Mouse (Mus musculus): Measurements from ENCODE around the gene Ugt2a2. TPM values are rescaled to one million over a fixed set of nuclear protein-coding genes. Genes with fewer than 3 reads are reported as not detected.
A peak's percentile ranks its signal among the peaks of the same experiment; 100 is the strongest.
"Not testable (repeated sequence)": the region's sequence is repeated elsewhere in the genome, so short reads cannot be mapped to it uniquely, and the experiment has no call there.

The Ugt2a2 gene
- polyA plus RNA-seq, 1 experiment from 2014 or later = not detected

DNA sequence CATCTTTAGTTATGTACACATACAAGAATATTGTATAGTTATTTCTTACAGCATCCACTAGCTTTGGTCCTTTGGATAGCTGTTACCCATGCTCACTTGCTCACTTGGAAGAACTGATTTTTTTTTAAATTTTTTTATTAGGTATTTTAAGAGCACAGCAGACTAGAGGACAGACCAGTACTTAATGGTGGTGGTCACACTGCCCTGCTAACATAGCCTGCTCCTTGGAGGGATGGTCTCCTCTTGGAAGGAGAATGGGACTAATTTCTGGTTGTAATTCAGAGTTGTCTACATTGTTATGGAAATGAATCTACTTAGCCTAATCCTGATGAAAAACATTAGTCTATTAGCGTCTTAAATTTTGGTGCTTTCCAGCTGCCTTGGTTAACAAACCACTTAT, 23.2 kb downstream of the Ugt2a2 start:
- no peak overlapping the region for H3K4me3 ChIP-seq (ENCODE audit: low read depth, low read length)
- no peak for DNase-seq (ENCODE audit: low spot score)
- H3K9me3 ChIP-seq (replicated peaks; ENCODE audit: control insufficient read depth, low read length) = no peaks in the 10 kb centered on the region
- no peak overlapping the region for H3K9ac ChIP-seq (replicated peaks; ENCODE audit: low read length)
- no peaks in the 10 kb centered on the region for H3K36me3 ChIP-seq (replicated peaks; ENCODE audit: control insufficient read depth, insufficient read depth, low read depth, low read length)
- H3K27ac ChIP-seq (replicated peaks; ENCODE audit: low read depth, low read length) = no peak overlapping the region
- no peaks in the 10 kb centered on the region for H3K4me1 ChIP-seq (ENCODE audit: control insufficient read depth, insufficient read depth, low read length)
- H3K27me3 ChIP-seq (ENCODE audit: control insufficient read depth, insufficient read depth, low read length) = no peaks in the 10 kb centered on the region
- WGBS = 33% methylated on average over 1 of the region's 1 CpGs
- no peak for ATAC-seq (replicated peaks; ENCODE audit: insufficient number of reproducible peaks, low FRiP score, low TSS enrichment, low read depth)
- no peak overlapping the region for H3K4me2 ChIP-seq (ENCODE audit: low read depth, low read length)

DNA sequence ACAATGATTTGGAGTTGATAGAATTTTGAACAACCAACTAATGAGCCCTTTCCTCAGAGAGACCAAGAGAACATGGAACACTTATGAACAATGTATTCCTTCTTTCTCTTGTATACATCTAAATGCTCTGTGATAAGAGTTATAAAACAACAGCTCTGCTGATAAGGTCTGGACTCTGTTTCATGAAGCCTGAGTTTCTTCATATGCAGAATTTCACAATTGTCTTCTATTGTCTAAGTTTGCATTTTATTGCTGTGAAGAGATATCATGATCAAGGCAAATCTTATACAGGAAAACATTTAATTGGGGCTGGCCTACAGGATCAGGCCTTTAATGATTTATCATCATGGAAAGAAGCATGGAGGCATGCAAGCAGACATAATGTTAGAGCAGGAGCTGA, 24.4 kb downstream of the Ugt2a2 start:
- Histone ChIP-seq H3K4me1 (ENCODE audit: control insufficient read depth, insufficient read depth, low read length) (no peaks in the 10 kb centered on the region), H3K9me3 (replicated peaks; ENCODE audit: control insufficient read depth, low read length) (no peaks in the 10 kb centered on the region), H3K4me2 (ENCODE audit: low read depth, low read length) (no peak overlapping the region), H3K27ac (replicated peaks; ENCODE audit: low read depth, low read length) (no peak overlapping the region), H3K27me3 (ENCODE audit: control insufficient read depth, insufficient read depth, low read length) (no peaks in the 10 kb centered on the region), H3K4me3 (ENCODE audit: low read depth, low read length) (no peak overlapping the region), H3K36me3 (replicated peaks; ENCODE audit: control insufficient read depth, insufficient read depth, low read depth, low read length) (no peaks in the 10 kb centered on the region), H3K9ac (replicated peaks; ENCODE audit: low read length) (no peak overlapping the region)
- ATAC-seq (replicated peaks; ENCODE audit: insufficient number of reproducible peaks, low FRiP score, low TSS enrichment, low read depth) = no peak
- DNase-seq (ENCODE audit: low spot score) = no peak

DNA sequence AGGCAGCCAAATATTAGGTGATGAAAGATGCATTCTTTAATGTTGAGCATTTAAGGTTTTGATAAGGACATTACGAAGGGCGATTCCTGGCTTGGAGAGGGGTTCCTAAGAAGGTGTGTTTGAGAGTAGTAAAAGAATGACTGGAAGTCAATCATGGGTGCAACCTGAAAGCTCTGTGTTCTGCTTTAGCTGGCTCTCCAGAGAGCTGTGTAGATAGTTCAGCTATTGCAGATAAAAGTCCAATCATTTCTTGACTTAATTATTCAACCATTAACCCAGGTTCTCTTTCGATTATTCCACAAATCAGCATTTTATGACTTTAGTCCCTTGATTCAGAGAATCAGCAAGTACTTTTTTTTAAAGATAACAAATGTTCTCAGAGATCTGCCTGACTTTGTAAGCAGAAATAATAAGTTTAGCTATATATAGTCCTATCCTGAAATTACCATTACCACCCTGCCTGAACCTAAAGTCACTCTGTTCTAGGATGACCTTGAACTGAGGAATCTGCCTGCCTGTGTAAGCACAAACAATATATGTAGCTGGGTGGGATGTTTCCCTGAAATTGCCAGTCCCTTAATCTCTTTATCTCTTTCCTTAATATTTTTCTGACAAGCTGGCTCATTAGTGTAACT, 25.7 kb downstream of the Ugt2a2 start:
- Histone ChIP-seq H3K27ac (replicated peaks; ENCODE audit: low read depth, low read length) (no peak overlapping the region), H3K4me1 (ENCODE audit: control insufficient read depth, insufficient read depth, low read length) (no peaks in the 10 kb centered on the region), H3K27me3 (ENCODE audit: control insufficient read depth, insufficient read depth, low read length) (no peaks in the 10 kb centered on the region), H3K36me3 (replicated peaks; ENCODE audit: control insufficient read depth, insufficient read depth, low read depth, low read length) (no peaks in the 10 kb centered on the region), H3K9me3 (replicated peaks; ENCODE audit: control insufficient read depth, low read length) (no peaks in the 10 kb centered on the region), H3K9ac (replicated peaks; ENCODE audit: low read length) (no peak overlapping the region), H3K4me2 (ENCODE audit: low read depth, low read length) (no peak overlapping the region), H3K4me3 (ENCODE audit: low read depth, low read length) (no peak overlapping the region)
- no peak for ATAC-seq (replicated peaks; ENCODE audit: insufficient number of reproducible peaks, low FRiP score, low TSS enrichment, low read depth)
- 95% methylated on average over 3 of the region's 3 CpGs for WGBS
- DNase-seq (ENCODE audit: low spot score) = no peak

DNA sequence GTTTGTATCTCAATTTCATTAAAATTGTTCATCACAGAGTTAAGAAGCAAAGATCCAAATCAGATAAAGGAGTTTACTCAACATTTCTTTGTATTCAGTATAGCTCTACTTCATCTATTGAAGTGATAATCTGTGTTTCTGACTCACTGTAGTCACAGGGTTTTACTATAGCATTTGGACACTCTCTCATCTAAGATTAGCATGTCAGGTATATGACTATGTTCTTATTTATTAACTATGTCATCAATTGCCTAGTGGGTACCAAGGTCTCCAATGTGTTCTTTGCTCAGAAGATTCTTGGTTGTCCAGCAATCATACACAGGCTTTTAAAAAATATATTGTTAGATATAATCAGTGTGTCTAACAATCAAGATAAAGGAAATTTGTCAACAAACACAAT, 26.5 kb downstream of the Ugt2a2 start:
- H3K9me3 ChIP-seq (replicated peaks; ENCODE audit: control insufficient read depth, low read length) = no peaks in the 10 kb centered on the region
- no peak overlapping the region for H3K4me2 ChIP-seq (ENCODE audit: low read depth, low read length)
- no peak for ATAC-seq (replicated peaks; ENCODE audit: insufficient number of reproducible peaks, low FRiP score, low TSS enrichment, low read depth)
- H3K9ac ChIP-seq (replicated peaks; ENCODE audit: low read length) = no peak overlapping the region
- no peak overlapping the region for H3K27ac ChIP-seq (replicated peaks; ENCODE audit: low read depth, low read length)
- H3K4me3 ChIP-seq (ENCODE audit: low read depth, low read length) = no peak overlapping the region
- H3K27me3 ChIP-seq (ENCODE audit: control insufficient read depth, insufficient read depth, low read length) = no peaks in the 10 kb centered on the region
- H3K4me1 ChIP-seq (ENCODE audit: control insufficient read depth, insufficient read depth, low read length) = no peaks in the 10 kb centered on the region
- no peaks in the 10 kb centered on the region for H3K36me3 ChIP-seq (replicated peaks; ENCODE audit: control insufficient read depth, insufficient read depth, low read depth, low read length)
- DNase-seq (ENCODE audit: low spot score) = no peak

DNA sequence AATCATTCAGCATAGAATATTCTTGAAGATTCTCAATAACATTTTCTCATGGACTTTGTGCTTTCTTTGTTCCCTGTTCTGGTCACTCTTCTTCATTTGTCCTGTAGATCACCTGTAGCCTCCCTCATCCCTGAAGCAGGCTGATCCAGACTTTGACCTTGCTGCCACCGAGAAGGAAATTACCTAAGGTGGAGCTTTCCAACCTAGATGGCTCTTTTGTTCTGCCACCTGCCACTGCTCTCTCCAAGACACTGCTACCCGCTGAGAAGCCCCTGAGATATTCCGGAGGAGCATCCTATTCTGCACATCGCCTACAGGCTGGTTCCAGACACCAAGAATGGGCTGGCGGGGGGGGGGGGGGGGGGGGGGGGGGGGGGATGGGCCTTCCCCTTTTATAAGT, 29.5 kb downstream of the Ugt2a2 start:
- H3K4me1 ChIP-seq (ENCODE audit: control insufficient read depth, insufficient read depth, low read length); DNase-seq (ENCODE audit: low spot score); ATAC-seq (replicated peaks; ENCODE audit: insufficient number of reproducible peaks, low FRiP score, low TSS enrichment, low read depth); H3K4me3 ChIP-seq (ENCODE audit: low read depth, low read length); H3K36me3 ChIP-seq (replicated peaks; ENCODE audit: control insufficient read depth, insufficient read depth, low read depth, low read length); H3K27me3 ChIP-seq (ENCODE audit: control insufficient read depth, insufficient read depth, low read length); H3K9me3 ChIP-seq (replicated peaks; ENCODE audit: control insufficient read depth, low read length); H3K27ac ChIP-seq (replicated peaks; ENCODE audit: low read depth, low read length); H3K4me2 ChIP-seq (ENCODE audit: low read depth, low read length); H3K9ac ChIP-seq (replicated peaks; ENCODE audit: low read length): not testable (repeated sequence)
- 80% methylated on average over 4 of the region's 5 CpGs for WGBS

DNA sequence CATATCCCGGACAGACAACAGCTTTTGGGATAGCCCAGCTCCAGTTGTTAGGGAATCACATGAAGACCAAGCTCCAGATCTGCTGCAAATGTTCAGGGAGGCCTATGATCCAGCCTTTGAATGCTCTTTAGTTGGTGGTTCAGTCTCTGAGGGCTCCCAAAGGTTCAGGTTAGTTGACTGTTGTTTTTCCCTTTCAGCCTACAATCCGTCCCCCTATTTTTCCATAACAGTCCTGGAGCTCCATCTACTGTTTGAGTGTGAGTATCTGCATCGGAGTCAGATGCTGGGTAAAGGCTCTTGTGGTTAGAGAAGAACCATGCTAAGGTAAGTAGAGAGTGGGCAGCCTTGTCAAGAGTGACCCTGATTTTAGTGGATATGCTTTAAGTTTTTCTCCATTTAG, 45.8 kb downstream of the Ugt2a2 start:
- Histone ChIP-seq H3K4me2 (ENCODE audit: low read depth, low read length) (no peak overlapping the region), H3K27me3 (ENCODE audit: control insufficient read depth, insufficient read depth, low read length) (no peaks in the 10 kb centered on the region), H3K9me3 (replicated peaks; ENCODE audit: control insufficient read depth, low read length) (no peaks in the 10 kb centered on the region), H3K27ac (replicated peaks; ENCODE audit: low read depth, low read length) (no peak overlapping the region), H3K4me3 (ENCODE audit: low read depth, low read length) (no peak overlapping the region), H3K4me1 (ENCODE audit: control insufficient read depth, insufficient read depth, low read length) (no peaks in the 10 kb centered on the region), H3K36me3 (replicated peaks; ENCODE audit: control insufficient read depth, insufficient read depth, low read depth, low read length) (no peaks in the 10 kb centered on the region), H3K9ac (replicated peaks; ENCODE audit: low read length) (no peak overlapping the region)
- 44% methylated on average over 3 of the region's 3 CpGs for WGBS
- DNase-seq (ENCODE audit: low spot score) = peak; percentile 47
- no peak for ATAC-seq (replicated peaks; ENCODE audit: insufficient number of reproducible peaks, low FRiP score, low TSS enrichment, low read depth)

DNA sequence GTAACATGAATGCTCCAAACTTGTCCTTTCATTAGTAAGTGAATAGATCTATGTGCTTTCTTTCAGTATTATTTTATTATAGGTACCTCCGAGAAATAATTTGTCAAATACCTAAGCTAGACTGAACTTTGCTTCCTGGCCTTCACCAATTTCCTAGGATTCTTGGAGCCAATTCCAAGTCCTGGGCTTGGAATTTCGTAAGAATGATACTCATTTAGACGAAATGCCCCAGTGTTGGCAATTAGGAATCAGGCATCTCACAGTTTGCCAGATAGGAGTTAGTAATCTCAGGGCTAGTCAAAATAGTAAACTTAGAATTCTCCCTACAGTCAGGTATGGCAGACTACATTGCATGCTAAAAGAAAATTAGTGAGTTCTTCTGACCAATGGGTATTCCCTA, 56.4 kb downstream of the Ugt2a2 start:
- no peaks in the 10 kb centered on the region for H3K36me3 ChIP-seq (replicated peaks; ENCODE audit: control insufficient read depth, insufficient read depth, low read depth, low read length)
- H3K4me2 ChIP-seq (ENCODE audit: low read depth, low read length) = no peak overlapping the region
- 88% methylated on average over 3 of the region's 3 CpGs for WGBS
- DNase-seq (ENCODE audit: low spot score) (no peak), ATAC-seq (replicated peaks; ENCODE audit: insufficient number of reproducible peaks, low FRiP score, low TSS enrichment, low read depth) (no peak)
- no peaks in the 10 kb centered on the region for H3K9me3 ChIP-seq (replicated peaks; ENCODE audit: control insufficient read depth, low read length)
- H3K4me3 ChIP-seq (ENCODE audit: low read depth, low read length) = no peak overlapping the region
- no peaks in the 10 kb centered on the region for H3K4me1 ChIP-seq (ENCODE audit: control insufficient read depth, insufficient read depth, low read length)
- no peak overlapping the region for H3K27ac ChIP-seq (replicated peaks; ENCODE audit: low read depth, low read length)
- H3K9ac ChIP-seq (replicated peaks; ENCODE audit: low read length) = no peak overlapping the region
- H3K27me3 ChIP-seq (ENCODE audit: control insufficient read depth, insufficient read depth, low read length) = no peaks in the 10 kb centered on the region

DNA sequence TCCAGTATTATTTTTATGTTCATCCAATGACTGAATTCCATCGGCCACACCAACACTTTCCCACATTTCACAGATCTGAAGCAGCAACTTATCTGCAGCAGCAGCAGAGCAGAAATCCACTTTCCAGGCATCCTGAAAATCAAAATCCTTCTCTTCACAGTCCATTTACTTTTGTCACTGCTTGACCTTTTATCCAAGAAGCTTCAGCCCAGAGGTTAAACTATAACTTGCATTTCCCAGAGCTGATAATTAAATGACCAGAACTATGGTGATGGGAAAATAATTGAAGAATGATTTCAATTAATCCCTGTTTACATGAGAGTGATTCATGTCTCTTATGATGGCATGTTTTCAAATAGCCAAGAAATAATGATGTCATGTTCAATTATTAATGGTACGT, 58.0 kb downstream of the Ugt2a2 start, which contains the start of gene Ugt2b38:
Gene Ugt2b38 (minus strand): TSS at position 163 of the 400 bp plus-strand sequence.
- not testable (repeated sequence) for H3K27ac ChIP-seq (replicated peaks; ENCODE audit: low read depth, low read length); H3K27me3 ChIP-seq (ENCODE audit: control insufficient read depth, insufficient read depth, low read length); H3K36me3 ChIP-seq (replicated peaks; ENCODE audit: control insufficient read depth, insufficient read depth, low read depth, low read length); DNase-seq (ENCODE audit: low spot score); H3K4me1 ChIP-seq (ENCODE audit: control insufficient read depth, insufficient read depth, low read length); H3K9me3 ChIP-seq (replicated peaks; ENCODE audit: control insufficient read depth, low read length); ATAC-seq (replicated peaks; ENCODE audit: insufficient number of reproducible peaks, low FRiP score, low TSS enrichment, low read depth); H3K9ac ChIP-seq (replicated peaks; ENCODE audit: low read length); H3K4me2 ChIP-seq (ENCODE audit: low read depth, low read length); H3K4me3 ChIP-seq (ENCODE audit: low read depth, low read length)
- 93% methylated on average over 1 of the region's 2 CpGs for WGBS
